Mouse (Mus musculus) midbrain, embryonic 12.5 days (tissue): ENCODE measurements around the gene Armc10. TPM values are rescaled to one million over a fixed set of nuclear protein-coding genes. Genes with fewer than 3 reads are reported as not detected.
"Not testable (repeated sequence)": the region's sequence is repeated elsewhere in the genome, so short reads cannot be mapped to it uniquely, and the experiment has no call there.

ENCODE experiments used
- ATAC-seq: fragments of 200-750 bp; cut with Nextera tagmentation; 2 replicates; pipeline ENCODE4 v1.8.0; 2017; ENCODE audit warnings: low read depth, moderate TSS enrichment, moderate library complexity; ENCODE audit not compliant: low FRiP score
- H3K27ac ChIP-seq: fragments of 300-500 bp; sonication (generic); replicated peaks from 2 replicates; pipeline ENCODE4 v1.5.1; 2016; ENCODE audit warnings: mild to moderate bottlenecking
- H3K27me3 ChIP-seq: fragments of 300-500 bp; sonication (generic); 2 replicates; pipeline ENCODE4 v1.6.1; 2016; ENCODE audit warnings: mild to moderate bottlenecking
- H3K36me3 ChIP-seq: fragments of 300-500 bp; sonication (generic); 2 replicates; pipeline ENCODE4 v1.6.1; 2016
- H3K4me1 ChIP-seq: fragments of 300-500 bp; sonication (generic); 2 replicates; pipeline ENCODE4 v1.6.1; 2016
- H3K4me2 ChIP-seq: fragments of 300-500 bp; sonication (generic); replicated peaks from 2 replicates; pipeline ENCODE4 v1.6.1; 2016; ENCODE audit warnings: mild to moderate bottlenecking, moderate library complexity
- H3K4me3 ChIP-seq: fragments of 300-500 bp; sonication (generic); 2 replicates; pipeline ENCODE4 v1.5.1; 2016; ENCODE audit warnings: mild to moderate bottlenecking
- H3K9ac ChIP-seq: fragments of 300-500 bp; sonication (generic); replicated peaks from 2 replicates; pipeline ENCODE4 v1.6.1; 2016; ENCODE audit warnings: mild to moderate bottlenecking, moderate library complexity
- H3K9me3 ChIP-seq: fragments of 300-500 bp; sonication (generic); 2 replicates; pipeline ENCODE4 v1.6.1; 2016; ENCODE audit warnings: mild to moderate bottlenecking
- WGBS: fragments of 180-500 bp; shearing (Covaris S2); methylation state at CpG from one replicate; pipeline ENCODE4 v1.1.7; 2016; 5-methylcytosine and 5-hydroxymethylcytosine counted together
- polyA plus RNA-seq: library from polyadenylated mRNA; unstranded; fragments of >200 nt; fragmentation: Nextera tagmentation; extraction: Ambion mirVana; gene quantifications from 2 replicates; pipeline ENCODE4 v1.2.1, GENCODE M21; 2016

Armc10 gene
- polyA plus RNA-seq, 1 experiment from 2014 or later: 79.1 TPM

DNA sequence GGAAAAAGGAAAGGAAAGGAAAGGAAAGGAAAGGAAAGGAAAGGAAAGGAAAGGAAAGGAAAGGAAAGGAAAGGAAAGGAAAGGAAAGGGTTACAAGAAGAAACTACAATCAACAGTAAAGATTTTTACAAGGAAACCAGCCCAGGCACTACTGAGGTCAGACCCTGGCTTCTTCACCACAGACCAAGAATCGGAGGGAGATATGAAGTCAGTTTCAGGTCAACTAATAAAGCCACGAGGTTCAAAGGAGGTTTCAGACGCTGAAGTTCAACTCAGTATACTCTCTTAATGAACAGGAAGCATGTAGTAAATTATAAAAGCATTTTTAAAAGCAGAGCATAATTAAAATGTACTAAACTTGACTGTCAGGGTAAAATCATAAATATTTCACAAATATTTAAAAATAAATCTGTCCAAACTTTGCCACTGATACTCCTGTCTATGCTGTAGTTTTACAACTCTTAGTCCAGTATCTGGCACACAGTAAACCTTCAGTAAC, 47.8 kb downstream of the Armc10 start:
- no peak overlapping the region for H3K4me2 ChIP-seq
- 82% methylated on average over 3 of the region's 3 CpGs for WGBS
- H3K27ac ChIP-seq: no peak overlapping the region
- no peak for ATAC-seq
- H3K4me1 ChIP-seq: no peaks in the 10 kb centered on the region
- no peaks in the 10 kb centered on the region for H3K27me3 ChIP-seq
- no peak overlapping the region for H3K9ac ChIP-seq
- H3K9me3 ChIP-seq: no peaks in the 10 kb centered on the region
- peaks cover 8% of the 10 kb centered on the region for H3K36me3 ChIP-seq
- H3K4me3 ChIP-seq: no peak overlapping the region

GRCm38 (mm10) chr5:21694854-21695490, 49.4 kb downstream of the Armc10 start:
- no peak for ATAC-seq
- Histone ChIP-seq H3K4me1 (peaks cover 4% of the 10 kb centered on the region; the same call in 1 of the 2 replicates), H3K27me3 (no peaks in the 10 kb centered on the region), H3K4me3 (no peak overlapping the region), H3K9me3 (no peaks in the 10 kb centered on the region), H3K9ac (no peak overlapping the region), H3K4me2 (no peak overlapping the region), H3K27ac (no peak overlapping the region), H3K36me3 (no peaks in the 10 kb centered on the region)
- 92% methylated on average over 3 of the region's 3 CpGs for WGBS

DNA sequence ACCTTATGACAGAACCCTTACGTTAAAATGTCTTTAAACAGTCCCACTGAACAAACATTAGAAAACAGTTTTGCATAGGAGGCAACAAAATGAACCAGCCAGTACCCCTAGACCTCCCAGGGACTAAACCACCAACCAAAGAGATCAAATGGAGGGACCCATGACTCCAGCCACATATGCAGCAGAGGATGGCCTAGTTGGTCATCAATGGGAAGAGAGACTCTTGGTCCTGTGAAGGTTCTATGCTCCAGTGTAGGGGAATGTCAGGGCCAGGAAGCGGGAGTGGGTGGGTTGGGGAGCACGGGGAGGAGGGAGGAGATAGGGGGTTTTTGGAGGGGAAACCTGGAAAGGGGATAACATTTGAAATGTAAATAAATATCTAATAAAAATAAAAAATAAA, 53.9 kb downstream of the Armc10 start:
- peak overlapping the region; percentile 4 for H3K4me3 ChIP-seq
- not testable (repeated sequence) for H3K27ac ChIP-seq, H3K36me3 ChIP-seq, H3K27me3 ChIP-seq, H3K9me3 ChIP-seq, ATAC-seq, H3K9ac ChIP-seq, H3K4me1 ChIP-seq
- WGBS: 89% methylated on average over 3 of the region's 3 CpGs
- H3K4me2 ChIP-seq: peak overlapping the region; percentile 40

DNA sequence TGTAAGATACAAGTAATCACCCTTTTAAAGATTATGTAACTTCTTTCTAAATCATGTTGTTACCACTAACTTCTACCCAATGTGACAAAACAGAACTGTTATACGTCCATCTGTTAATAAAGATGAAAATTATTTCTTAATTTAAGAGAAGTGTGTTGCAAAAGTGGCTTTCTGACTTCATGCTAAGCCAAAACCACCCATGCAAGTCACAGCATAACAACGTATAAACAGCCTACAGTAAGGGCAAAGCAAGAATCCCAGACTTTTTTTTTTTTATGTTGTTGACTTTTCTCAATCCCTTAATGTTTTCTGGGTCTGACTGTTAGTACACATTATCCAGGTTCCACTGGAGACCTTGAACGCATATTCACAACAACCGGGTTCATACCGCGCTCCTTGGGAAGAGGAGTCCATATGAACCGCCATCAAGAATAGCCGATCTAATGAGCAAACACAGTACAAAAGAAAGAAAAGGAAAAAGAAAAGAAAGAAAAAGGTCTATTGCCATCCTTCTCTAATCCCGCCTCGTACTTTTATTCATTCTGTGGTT, 54.7 kb downstream of the Armc10 start:
- H3K27ac ChIP-seq: no peak overlapping the region
- H3K27me3 ChIP-seq: no peaks in the 10 kb centered on the region
- peaks cover 7% of the 10 kb centered on the region; the same call in 1 of the 2 replicates for H3K4me1 ChIP-seq
- H3K4me3 ChIP-seq: peak overlapping the region; percentile 71
- H3K9me3 ChIP-seq: no peaks in the 10 kb centered on the region
- ATAC-seq: no peak
- H3K36me3 ChIP-seq: no peaks in the 10 kb centered on the region
- H3K9ac ChIP-seq: peak overlapping the region; percentile 83
- peak overlapping the region; percentile 61 for H3K4me2 ChIP-seq
- WGBS: 13% methylated on average over 10 of the region's 10 CpGs

- ATAC-seq: peak; percentile 74; the same call in 1 of the 2 replicates
- Histone ChIP-seq H3K4me2 (peak overlapping the region; percentile 61), H3K4me1 (peaks cover 7% of the 10 kb centered on the region; the same call in 1 of the 2 replicates), H3K4me3 (peak overlapping the region; percentile 71), H3K9me3 (no peaks in the 10 kb centered on the region), H3K36me3 (no peaks in the 10 kb centered on the region), H3K9ac (peak overlapping the region; percentile 83), H3K27me3 (no peaks in the 10 kb centered on the region), H3K27ac (peak overlapping the region; percentile 98)
- WGBS: under 1% methylated on average over 22 of the region's 22 CpGs
Measured at GRCm38 (mm10) chr5:21700934-21701333, 55.3 kb downstream of the Armc10 start.

DNA sequence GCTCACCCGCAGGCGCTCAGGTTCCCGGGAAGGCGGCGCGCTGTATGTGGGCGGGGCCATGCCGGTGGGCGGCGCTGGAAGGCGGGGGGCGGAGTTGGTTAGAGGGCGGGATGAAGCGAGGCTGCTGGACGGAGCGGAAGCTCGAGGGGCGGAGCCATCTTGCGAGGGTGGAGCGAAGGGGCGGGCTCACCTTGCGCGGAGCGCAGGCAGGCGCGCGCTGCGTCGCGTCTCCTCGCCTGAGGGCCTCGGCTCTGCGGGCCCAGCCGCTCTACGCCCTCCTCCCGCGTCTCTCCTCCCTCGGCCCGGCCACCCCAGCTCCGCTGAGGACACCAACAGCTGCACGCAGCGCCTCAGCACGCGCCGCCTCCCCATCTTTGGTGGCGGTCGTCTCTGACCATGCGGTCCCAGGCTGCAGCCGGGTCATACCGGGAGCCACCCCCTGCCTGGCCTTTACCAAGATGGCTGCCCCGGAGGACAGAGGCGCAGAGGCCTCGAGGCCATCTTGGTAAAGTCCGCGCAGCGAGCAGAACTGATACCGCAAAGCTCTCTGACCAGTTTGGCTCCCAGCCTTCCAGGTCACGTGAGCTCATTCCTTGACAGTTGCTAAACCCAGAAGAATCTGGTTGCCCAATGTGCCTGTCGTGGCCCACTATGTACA, 55.9 kb downstream of the Armc10 start, which contains the start of gene Napepld:
Gene Napepld (minus strand): TSS at position 46 of the 658 bp plus-strand sequence.
- Histone ChIP-seq H3K27me3 (no peaks in the 10 kb centered on the region), H3K4me1 (peaks cover 7% of the 10 kb centered on the region; the same call in 1 of the 2 replicates), H3K27ac (peak within 1 kb of the TSS; percentile 98), H3K4me2 (peak within 1 kb of the TSS; percentile 61), H3K4me3 (peak within 1 kb of the TSS; percentile 71), H3K9me3 (no peaks in the 10 kb centered on the region), H3K9ac (peak within 1 kb of the TSS; percentile 83), H3K36me3 (no peaks in the 10 kb centered on the region)
- peak; percentile 99 for ATAC-seq
- 0% methylated on average over 52 of the region's 59 CpGs for WGBS

GRCm38 (mm10) chr5:21702009-21702364, 56.4 kb downstream of the Armc10 start:
- no peak for ATAC-seq
- Histone ChIP-seq H3K9me3 (no peaks in the 10 kb centered on the region), H3K4me3 (peak overlapping the region; percentile 71), H3K27me3 (no peaks in the 10 kb centered on the region), H3K4me1 (peaks cover 7% of the 10 kb centered on the region; the same call in 1 of the 2 replicates), H3K9ac (peak overlapping the region; percentile 83), H3K4me2 (peak overlapping the region; percentile 61), H3K36me3 (no peaks in the 10 kb centered on the region), H3K27ac (peak overlapping the region; percentile 98)
- 50% methylated on average over 2 of the region's 2 CpGs for WGBS

- H3K9me3 ChIP-seq: no peaks in the 10 kb centered on the region
- ATAC-seq: no peak
- H3K4me1 ChIP-seq: peaks cover 7% of the 10 kb centered on the region; the same call in 1 of the 2 replicates
- H3K27me3 ChIP-seq: no peaks in the 10 kb centered on the region
- no peak overlapping the region for H3K27ac ChIP-seq
- H3K36me3 ChIP-seq: no peaks in the 10 kb centered on the region
- no peak overlapping the region for H3K4me2 ChIP-seq
- no peak overlapping the region for H3K9ac ChIP-seq
- H3K4me3 ChIP-seq: no peak overlapping the region
- whole genome bisulfite sequencing: 82% methylated on average over 6 of the region's 6 CpGs
Measured at GRCm38 (mm10) chr5:21702873-21703475, 57.4 kb downstream of the Armc10 start.

DNA sequence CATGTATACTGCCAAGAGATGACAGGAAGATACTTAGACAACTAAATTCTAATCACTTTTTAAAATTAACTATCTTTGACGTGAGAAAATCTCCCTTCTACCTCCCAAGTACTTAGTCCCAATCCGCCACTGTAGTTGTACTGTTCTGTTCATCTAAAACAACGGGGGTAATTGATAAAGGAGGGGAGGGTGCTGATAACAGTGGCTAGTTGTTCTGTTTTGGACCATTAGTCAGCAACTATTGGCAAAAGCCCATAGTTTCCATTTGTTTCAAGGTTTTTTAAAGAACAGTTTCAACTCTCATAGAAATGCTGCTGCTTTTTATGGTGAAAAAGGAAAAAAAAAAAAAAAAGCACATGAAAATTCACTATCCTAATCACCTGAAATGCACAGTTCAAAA, 58.1 kb downstream of the Armc10 start:
- H3K4me3 ChIP-seq: no peak overlapping the region

DNA sequence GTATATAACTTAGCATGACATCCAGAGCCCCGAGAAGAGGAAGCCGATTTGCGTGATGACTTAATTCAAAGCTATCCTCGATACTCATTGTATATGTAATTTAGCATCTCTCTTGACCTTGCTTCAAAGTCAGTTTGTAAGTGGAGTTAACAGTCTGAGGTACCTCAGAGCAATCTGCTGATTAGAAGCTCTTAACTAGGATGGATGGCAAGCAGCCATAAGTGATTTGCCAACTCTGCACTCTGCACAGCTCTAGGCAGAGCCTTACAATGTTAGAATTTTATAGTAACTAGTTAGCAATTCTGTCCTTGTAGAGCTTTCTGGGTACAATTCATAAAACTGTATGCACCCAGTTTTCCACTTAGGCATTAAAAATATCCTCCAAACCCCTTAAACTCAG, 60.9 kb downstream of the Armc10 start:
- H3K4me2 ChIP-seq: no peak overlapping the region
- H3K27me3 ChIP-seq: no peaks in the 10 kb centered on the region
- no peak overlapping the region for H3K9ac ChIP-seq
- WGBS: 96% methylated on average over 4 of the region's 4 CpGs
- H3K27ac ChIP-seq: no peak overlapping the region
- no peak for ATAC-seq
- no peak overlapping the region for H3K4me3 ChIP-seq
- H3K9me3 ChIP-seq: no peaks in the 10 kb centered on the region; the same call in 1 of the 2 replicates
- no peaks in the 10 kb centered on the region for H3K36me3 ChIP-seq
- no peaks in the 10 kb centered on the region for H3K4me1 ChIP-seq

More for the DNA sequence above, 58.1 kb downstream of the Armc10 start:
- H3K27me3 ChIP-seq: no peaks in the 10 kb centered on the region
- ATAC-seq: no peak
- 84% methylated on average over 3 of the region's 3 CpGs for WGBS
- H3K4me1 ChIP-seq: peaks cover 7% of the 10 kb centered on the region; the same call in 1 of the 2 replicates
- H3K27ac ChIP-seq: no peak overlapping the region
- H3K36me3 ChIP-seq: no peaks in the 10 kb centered on the region
- H3K4me2 ChIP-seq: no peak overlapping the region
- H3K9ac ChIP-seq: no peak overlapping the region
- no peaks in the 10 kb centered on the region; the same call in 1 of the 2 replicates for H3K9me3 ChIP-seq

DNA sequence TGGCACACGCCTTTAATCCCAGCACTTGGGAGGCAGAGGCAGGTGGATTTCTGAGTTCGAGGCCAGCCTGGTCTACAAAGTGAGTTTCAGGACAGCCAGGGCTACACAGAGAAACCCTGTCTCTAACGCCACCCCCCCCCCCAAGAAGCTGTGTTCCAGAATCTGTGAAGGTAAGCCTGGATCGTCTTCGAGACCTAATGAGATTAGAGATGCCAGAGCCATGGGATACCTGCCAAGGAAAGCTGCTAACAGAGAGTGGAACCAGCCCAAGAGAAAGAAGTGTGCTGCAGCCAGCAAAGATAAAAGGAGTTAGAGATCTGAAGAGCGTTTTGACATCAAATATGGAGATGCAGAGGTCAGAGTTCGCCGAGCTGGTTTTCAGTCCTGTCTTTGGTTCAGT, 62.4 kb downstream of the Armc10 start:
- not testable (repeated sequence) for ATAC-seq, H3K4me1 ChIP-seq, H3K27ac ChIP-seq, H3K9ac ChIP-seq, H3K27me3 ChIP-seq, H3K4me2 ChIP-seq, H3K4me3 ChIP-seq, H3K9me3 ChIP-seq, H3K36me3 ChIP-seq
- 78% methylated on average over 8 of the region's 8 CpGs for WGBS
